Mouse (Mus musculus) lung, adult 2 months (tissue): Measurements from ENCODE around the gene Rnf216.

Experiments used
- CTCF ChIP-seq: fragments of 200-500 bp; IDR thresholded peaks from 2 replicates; pipeline ENCODE4 v1.5.1; 2011; ENCODE audit warnings: mild to moderate bottlenecking, low read length, control low read depth; ENCODE audit not compliant: insufficient read depth
- POLR2A ChIP-seq: fragments of 200-500 bp; IDR thresholded peaks from 2 replicates; pipeline ENCODE4 v1.6.1; 2011; ENCODE audit warnings: low read depth, mild to moderate bottlenecking, control low read depth, low read length, borderline replicate concordance; ENCODE audit errors: extremely low read depth

- TF ChIP-seq POLR2A (no peak), CTCF (no peak)
Measured at GRCm38 (mm10) chr5:143127837-143128236, 15.0 kb upstream of the Rnf216 start.
